Mouse (Mus musculus) thymus, postnatal 0 days (tissue): ENCODE results near the gene Ccl2. TPM values are rescaled to one million over a fixed set of nuclear protein-coding genes. Genes with fewer than 3 reads are reported as not detected.

Source experiments
- DNase-seq: peaks from one replicate; pipeline ENCODE4 v3.0.0-alpha.2; 2015; ENCODE audit warnings: low spot score
- polyA plus RNA-seq: library from polyadenylated mRNA; unstranded; fragments of >200 nt; fragmentation: Nextera tagmentation; extraction: Ambion mirVana; gene quantifications from 2 replicates; pipeline ENCODE4 v1.2.1, GENCODE M21; 2015

Gene Ccl2
- polyA plus RNA-seq, result 7.0 and 9.1 TPM in 2 replicates

DNA sequence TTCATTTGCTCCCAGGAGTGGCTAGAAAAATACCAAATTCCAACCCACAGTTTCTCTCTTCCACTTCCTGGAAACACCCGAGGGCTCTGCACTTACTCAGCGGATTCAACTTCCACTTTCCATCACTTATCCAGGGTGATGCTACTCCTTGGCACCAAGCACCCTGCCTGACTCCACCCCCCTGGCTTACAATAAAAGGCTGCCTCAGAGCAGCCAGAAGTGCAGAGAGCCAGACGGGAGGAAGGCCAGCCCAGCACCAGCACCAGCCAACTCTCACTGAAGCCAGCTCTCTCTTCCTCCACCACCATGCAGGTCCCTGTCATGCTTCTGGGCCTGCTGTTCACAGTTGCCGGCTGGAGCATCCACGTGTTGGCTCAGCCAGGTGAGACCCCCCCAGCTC lies at the start of gene Ccl2:
Gene Ccl2, plus strand, starts transcription at position 216 of the 400 bp plus-strand sequence.
- DNase-seq, result no peak

DNA sequence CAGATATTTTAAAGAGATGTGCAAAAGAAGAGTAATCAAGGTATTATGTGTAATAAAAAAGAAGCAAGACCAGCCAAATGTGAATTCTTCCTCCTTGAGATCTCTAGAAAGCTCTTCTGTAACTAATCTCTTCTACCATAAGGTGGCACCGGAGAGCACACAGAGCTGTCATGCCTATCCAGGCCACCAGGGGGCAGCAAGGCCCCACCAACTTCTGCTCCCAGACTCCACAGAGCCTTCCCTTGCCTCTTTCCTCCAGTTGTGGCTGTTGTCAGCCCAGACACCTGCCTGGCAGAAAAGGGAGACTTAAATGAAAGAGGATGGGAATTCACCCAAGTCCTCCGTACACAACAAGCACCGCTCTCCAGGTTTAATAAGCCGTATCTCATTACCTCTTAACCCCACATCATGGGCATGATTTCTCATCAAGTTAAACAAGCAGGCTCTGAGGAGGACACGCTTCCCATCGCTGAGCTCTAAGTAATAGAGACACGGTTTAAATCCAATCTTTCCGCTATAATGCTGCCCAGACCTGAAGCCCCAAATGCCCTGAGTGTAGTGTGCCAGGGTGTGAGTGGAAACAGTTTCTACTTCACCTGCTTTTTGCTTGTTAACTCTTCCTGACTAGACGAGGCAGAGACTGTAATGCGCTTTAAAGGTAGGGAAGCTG lies 39.1 kb upstream of the Ccl2 start:
- DNase-seq, result peak; percentile 66

DNA sequence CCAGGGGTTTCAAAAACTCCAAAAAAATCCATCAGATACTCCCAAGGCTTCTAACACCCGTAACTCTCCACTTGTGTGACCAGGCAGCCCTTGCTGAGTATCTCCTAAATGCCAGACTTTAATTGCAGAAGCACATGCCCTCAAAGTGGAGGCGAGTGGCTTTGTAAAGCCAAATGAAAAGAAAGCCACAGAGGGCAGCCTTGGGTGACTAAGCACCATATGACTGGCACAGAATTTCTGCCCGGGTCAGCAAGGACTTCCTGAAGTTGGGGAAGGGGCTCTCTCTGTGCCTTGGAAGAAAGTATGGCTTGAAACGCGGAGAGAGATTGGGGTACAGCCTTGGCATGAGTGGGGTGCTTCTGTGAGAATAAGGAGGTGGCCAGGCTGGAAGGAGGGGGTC lies 38.3 kb upstream of the Ccl2 start:
- no peak for DNase-seq

DNA sequence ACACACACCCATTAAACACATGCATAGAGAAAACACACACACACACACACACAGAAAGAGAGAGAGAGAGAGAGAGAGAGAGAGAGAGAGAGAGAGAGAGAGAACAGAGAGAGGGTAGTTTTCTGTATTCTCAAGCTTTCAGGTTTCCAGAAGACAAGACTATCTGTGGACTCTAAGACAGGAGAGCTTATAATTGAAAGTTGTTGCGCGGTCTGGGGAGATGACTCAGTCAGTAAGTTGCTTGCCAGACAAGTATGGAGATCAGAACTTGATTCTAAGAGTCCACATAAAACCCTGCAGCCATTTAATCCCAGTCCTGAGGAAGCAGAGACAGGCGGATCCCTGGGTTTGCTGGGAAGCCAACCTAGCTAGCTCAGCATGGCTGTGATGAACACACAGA lies 36.7 kb upstream of the Ccl2 start:
- no peak for DNase-seq

DNA sequence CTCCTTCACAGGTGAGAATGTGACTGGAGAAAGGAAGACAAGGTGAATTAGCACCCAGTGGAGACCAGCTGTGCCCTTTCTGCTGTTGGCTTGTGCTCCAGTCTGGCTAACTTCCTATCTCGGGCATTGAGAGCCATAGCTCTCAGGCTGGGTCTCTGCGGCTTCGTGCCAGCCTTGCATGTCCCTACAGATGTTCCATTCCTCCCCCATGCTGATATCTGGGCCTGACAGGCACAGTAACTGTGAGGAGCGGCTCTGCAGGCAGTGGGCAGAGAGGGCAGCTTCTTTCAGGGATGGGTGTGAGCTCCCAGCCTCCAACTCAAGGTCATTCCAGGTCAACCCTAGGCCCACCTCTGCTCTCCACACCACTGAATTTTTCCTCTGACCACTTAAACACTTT lies 35.9 kb upstream of the Ccl2 start:
- DNase-seq, result no peak

DNA sequence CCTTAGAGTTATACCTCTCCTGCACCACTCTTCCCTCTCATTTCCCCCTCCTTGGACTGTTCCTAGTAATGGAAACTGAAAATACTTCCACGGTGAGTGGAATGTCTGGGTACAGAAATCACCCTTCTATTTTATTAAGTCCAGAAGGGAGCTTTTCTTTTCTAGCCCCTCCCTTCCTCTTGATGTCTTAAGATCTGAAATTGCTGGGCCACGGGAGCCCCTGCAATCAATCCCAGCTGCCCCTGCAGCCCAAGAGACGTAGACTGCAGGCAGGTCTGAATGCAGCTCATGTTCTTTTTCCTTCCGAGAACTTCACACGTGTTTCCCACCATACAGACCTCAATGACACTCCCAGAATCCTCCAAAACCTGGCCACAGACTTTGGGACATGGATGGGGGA lies 34.8 kb upstream of the Ccl2 start:
- DNase-seq, result no peak

DNA sequence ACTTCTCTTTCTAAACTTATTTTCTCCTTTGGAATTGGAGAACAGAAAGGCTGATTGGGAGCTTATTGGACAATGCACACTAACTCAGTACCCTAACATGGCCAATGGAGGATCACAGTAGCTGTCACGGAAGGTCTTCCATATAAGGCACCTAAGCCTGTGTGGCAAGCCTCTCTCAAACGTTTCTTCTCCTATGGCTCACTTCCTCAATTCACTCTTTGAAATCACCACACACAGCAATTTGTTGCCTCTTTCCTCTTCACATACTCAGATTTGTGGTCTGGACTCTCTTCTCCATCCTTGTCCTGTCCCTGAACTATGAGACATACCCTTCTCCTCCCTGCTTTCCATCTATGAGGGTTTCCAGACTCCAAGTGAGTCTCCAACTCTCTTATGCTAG lies 30.6 kb upstream of the Ccl2 start:
- DNase-seq, result no peak

DNA sequence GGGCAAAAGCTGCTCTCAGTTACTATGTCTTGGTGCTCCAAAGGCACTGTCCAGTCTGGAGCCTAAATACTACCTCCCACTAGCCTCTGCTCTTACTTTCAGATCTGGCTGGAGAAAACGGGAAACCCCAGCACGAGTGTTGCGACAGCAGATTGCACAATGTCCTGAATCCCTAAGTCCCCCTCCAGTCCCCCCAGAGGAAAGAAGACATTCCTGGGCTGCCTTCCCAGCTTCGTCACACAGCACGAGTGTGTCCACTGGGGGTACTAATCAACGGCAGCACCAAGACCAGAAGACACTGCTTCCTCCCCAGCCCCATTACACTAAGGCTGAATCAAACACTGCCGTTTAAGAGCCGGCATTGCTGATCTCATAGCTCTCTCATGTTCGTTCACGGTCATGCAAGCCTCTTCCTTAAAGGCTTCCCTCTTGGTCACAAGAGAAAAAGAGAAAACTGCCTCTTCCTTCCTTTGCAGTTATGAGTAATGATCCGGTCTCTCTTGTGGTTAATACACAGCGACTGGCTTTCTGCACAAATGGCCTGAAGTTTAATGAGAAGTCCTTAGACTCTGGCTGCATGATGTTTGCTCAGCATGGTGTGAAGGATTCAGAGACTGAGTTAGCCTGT lies 28.5 kb upstream of the Ccl2 start:
- no peak for DNase-seq

DNA sequence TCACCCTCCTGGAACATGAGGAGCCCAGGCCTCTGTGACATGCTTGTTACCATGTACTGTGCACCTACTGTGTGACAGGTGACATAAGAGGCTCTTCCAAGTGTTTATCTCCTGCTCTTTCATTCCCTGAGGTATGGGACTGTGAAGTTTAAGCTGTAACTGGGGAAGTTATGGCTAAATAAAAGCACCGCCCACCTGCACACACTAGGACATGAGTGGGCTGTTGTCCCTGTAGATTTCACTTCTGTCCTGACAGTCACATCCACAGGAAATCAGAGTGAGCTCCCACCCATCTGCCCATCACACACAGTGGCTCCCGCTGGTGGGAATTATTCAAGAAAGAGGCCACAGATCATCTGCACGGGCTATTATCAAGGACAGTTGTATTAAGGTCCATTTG lies 25.3 kb upstream of the Ccl2 start:
- no peak for DNase-seq

DNA sequence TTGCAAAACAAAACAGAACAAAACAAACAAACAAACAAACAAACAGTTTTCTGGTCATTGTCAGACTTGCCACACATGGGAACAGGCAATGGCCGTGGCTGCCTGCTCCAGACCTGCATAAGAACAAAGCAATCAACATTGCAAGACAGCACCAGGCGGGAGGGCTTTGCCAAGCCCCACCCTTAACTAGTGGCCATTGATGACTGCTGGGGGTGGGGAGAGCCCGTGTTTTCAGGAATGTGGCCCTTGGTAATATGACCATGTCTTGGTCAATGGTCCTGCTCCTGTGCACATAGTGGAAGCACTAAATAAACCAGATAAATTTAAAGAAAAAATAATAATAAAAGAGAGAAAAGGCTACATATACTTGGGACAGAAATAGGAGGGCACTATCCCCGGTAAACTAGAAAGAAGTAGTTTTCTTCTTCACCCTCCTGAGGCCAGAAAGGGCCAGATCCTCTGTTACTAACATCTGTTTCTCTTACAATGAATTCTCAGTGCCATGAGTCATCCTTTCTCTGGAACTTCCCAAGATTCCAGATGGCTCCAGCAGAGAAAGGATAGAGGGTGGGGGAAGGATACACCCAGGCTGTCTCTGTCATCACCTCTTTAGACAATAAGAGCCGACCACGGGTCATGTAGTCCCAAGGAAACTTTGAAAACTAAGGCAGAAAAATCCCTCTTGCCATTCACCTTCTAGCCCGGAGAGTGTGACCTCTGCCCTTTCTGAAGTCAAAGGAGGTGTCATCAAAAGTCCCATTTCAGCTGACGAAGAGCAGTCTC lies 23.8 kb upstream of the Ccl2 start:
- DNase-seq, result no peak

DNA sequence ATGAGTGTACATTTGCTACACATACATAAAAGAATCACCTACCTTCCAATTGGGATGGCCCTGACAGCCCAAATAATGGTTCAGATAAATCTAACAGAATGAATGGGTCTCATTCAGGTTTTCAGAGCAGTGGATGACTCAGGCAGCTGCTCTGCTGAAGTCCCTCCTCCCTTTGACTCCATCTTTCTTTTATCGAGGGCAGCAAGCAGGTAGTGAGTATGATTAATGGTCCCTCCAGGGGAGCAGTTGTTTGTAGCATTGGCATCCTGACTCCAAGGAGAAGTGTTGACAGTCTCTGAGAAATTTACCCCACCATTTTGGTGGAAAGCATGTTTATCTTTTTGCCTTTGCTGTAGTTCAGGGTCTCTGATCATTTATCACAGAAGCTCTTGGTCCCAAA lies 21.6 kb upstream of the Ccl2 start:
- DNase-seq, result no peak

DNA sequence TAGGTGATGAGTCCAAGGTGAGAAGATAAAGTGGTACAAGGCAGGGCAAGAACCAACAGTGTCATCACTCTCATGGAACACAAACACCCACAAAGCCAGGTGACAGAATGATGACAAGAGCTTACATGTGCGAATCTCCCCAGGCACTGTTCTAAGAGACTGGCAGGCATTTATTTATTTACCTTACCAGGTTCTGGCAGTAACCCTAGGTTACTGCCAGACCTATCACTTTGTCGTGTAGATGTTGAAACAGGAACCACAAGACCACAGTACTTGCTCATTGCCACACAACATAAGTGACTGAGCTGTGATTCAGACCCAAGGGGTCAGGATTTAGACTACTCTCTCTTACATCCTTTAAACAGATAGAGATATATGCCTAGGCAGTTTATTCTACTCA lies 20.3 kb upstream of the Ccl2 start:
- DNase-seq, result no peak

DNA sequence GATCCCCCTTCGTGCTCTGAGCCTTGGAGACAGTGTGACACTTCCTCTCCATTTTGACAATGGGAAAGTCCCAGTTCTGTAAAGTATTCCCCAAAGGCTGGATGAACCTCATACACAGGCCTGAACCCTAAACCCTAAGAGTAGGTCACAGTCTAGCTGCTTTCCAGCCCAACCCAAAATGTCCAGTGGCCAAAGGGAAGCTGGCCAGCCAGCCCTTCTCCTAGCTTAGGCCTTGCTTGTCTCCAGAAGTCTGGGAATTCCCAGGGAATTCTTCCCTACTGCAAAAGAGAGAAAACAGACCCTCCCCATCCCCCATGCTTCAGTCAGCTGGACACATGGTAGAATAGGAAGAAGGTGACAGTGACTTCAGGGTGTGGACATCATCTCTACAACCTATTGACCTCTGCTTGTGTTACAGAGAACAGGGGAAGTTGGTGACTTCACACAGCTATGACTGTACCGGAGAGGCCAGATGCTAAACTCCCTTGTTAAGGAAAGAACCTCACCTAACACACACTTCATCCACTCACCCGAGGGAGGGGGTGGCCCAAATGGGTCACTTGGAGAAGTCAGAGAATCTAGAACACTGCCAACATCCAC lies 19.1 kb upstream of the Ccl2 start:
- DNase-seq, result no peak

DNA sequence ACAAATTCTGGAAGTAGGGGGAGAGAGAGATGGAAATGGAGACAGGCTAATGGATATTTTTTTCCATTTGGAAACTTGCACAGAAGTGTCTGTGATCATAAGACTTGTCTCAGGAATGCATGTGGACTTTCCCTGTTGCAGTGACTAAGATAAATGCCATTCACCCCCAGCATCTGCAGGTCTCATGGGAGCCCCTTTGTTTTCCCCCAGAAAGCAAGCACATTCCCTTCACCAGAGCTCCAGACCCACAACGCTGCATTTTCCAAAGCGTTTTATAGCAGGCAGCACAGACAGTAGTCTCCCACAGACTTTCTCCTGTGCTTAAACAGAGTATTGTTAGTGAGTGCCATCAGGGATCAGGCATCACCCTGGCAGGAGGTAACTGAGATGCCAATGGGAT lies 16.0 kb upstream of the Ccl2 start:
- DNase-seq, result no peak

DNA sequence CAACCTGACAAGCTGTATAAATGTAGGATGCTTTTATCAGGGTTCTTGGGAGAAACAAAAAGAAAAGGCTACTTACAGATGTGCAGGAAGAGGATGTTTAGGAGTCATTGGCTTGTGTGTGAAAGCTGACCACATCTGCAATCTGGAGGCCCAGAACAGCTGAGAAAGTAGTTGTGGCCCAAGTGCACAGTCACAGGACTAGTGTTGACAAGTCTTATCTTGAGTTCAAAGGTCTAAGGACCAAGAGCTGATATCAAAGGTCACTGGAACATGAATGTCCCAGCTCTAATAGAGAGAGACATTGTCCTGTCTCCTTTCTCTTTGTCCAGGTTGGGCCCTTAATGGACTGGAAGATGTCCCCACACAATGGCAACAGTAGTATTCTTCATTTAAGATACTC lies 15.6 kb upstream of the Ccl2 start:
- no peak for DNase-seq

DNA sequence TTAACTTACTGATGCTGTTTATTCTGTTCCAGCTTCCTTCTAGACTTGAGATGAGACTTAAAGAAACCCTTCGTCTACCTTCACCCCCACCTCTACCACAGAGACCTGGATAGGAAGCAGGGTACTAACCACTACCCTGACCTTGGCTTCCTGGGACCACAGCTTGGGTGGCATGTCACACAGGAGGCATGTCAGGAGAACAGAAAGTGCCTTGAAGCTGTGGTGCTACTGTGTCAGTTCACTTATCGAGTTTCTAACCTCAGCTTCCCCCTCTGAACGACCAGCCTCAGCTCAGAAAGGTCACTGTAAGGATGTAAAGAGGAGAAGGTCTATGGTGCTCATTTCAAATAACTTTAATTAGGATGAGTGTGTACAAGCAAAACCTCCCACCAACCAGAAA lies 14.0 kb upstream of the Ccl2 start:
- DNase-seq, result no peak

DNA sequence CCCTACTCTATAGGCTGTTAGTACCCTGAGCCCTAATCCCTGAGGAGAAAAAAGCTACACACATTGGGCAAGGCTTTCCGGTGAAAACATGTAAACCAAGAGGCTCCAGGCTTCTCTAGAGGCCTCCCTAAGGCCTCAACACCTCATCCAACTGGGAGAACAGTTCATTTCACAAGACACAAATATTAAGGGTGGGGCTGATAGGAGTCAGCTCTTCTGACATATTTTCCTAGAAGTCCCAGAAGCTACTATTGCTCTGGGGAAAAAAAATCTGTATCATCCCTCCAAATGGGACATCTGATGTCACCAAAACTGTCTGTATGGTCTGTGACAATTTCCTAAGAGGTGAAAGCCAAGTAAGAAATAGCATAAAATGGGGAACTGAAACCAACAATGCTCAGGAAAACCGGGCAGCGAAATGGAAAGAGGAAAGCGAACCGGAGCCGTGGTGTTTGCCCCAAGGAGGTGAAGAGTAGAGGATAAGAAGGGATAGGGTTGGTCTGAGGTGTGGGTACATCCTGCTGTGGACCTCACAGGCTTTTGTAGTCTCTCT lies 12.8 kb upstream of the Ccl2 start:
- no peak for DNase-seq

DNA sequence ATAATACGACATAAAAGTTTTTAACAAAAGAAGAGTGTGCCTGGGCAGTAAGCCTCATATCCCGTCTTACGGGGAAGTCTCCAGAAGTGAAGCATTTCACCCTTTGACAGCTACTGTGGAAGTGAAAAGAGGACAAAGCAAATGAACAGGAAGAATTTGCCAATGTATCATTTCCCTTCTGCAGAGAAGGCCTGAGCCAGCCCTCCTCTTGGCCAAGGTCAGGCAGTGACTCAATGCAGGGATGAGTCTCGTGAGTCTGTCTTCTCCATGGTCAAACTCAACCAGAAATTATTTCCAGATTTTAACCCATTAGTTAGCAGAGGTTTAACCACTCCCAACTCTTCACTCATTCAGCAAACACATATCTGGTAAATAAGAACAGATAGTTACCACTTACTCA lies 11.6 kb upstream of the Ccl2 start:
- no peak for DNase-seq

DNA sequence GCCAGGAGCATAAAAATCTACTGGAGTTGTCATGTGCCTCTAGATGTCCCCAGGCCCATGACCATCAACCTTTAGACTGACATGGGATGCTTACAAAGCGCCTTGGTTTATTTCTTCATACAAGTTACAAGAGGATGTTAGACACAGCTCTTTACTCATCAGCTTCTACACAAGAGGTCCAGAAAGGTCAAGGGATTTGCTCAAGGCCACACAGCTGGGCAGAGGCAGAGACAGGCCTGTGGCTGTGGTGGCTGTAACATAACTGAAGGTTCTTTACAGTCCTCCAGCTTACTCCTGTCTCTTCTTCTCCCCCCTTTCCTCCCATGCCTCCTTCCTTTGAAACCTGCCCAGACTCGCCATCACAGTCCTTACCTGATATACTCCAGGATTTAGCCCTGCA lies 5.2 kb upstream of the Ccl2 start:
- DNase-seq, result no peak

DNA sequence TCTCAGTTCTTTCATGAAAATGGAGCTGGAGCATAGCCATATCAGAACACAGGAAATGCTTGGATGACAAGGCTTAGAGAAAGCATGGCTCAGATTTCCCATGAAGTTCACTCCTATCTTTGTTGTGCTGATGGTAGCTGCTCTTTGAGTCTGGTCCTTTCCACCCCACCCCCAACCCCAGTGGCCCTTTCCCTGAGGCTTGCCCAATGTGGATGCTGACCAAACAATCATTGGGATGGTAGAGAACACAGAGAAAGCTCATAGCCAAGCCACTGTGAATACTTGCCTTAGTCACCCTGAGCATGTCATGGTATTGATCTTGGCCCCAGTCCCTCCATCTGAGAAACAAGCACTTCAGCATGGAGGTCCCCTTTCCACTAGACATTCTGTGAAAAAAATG lies 3.2 kb upstream of the Ccl2 start:
- no peak for DNase-seq

DNA sequence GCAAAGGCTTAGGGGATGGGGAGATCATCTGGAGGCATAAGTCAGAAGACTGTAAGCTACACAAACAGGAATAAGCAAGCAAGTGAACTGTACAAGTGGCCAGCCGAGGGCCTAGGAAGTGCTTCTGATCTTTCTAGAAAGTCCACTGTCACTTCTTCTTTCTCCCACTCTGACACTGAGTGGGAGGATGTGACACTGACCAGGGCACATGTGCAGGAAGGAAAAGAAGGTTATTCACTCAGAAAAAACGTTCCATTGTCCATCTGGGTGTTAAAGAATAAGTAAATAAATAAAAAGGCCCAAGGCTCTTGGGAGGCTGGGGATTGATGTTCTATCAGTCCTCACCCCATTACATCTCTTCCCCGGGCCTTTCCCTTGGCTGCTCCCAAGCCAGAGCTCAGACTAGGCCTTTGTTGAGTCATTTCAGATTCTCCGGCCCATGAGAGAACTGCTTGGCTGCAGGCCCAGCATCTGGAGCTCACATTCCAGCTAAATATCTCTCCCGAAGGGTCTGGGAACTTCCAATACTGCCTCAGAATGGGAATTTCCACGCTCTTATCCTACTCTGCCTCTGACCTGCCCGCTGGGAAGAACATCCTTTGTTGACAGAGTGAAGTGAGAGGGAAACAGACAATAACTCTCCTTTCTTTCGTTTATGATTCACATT lies 2.6 kb upstream of the Ccl2 start:
- no peak for DNase-seq
